Mouse (Mus musculus) MEL (cell line): ENCODE results near the gene Ypel3. TPM values are rescaled to one million over a fixed set of nuclear protein-coding genes. Genes with fewer than 3 reads are reported as not detected.

ENCODE experiments used
- DNase-seq: peaks from one replicate; pipeline ENCODE4 v3.0.0; 2011; ENCODE audit warnings: low read depth, low spot score
- H3K27ac ChIP-seq: 2 replicates; pipeline ENCODE4 v1.5.1; 2012; ENCODE audit warnings: low read depth, mild to moderate bottlenecking, control low read depth, low read length, moderate library complexity; ENCODE audit not compliant: control insufficient read depth
- H3K27me3 ChIP-seq, 2 experiments: fragments of 150-350 bp in 1 of 2; sonication (generic) in 1 of 2; 2 replicates each; pipeline ENCODE4 v1.6.1; 2012; ENCODE audit warnings: low read length in 2 of 2, mild to moderate bottlenecking in 2 of 2, improper control_type of control experiment in 1 of 2, moderate library complexity in 1 of 2; ENCODE audit not compliant: insufficient read depth in 2 of 2, control insufficient read depth in 1 of 2
- H3K36me3 ChIP-seq, 2 experiments: 2 replicates each; pipeline ENCODE4 v1.6.1; 2012 to 2014; ENCODE audit warnings: low read length in 2 of 2, improper control_type of control experiment in 1 of 2, inconsistent platforms in 1 of 2, mild to moderate bottlenecking in 1 of 2; ENCODE audit not compliant: insufficient read depth in 2 of 2, control insufficient read depth in 1 of 2
- H3K4me1 ChIP-seq, 2 experiments: fragments of 150-350 bp in 1 of 2; sonication (generic) in 1 of 2; 2 replicates each; pipeline ENCODE4 v1.6.1; 2012; ENCODE audit warnings: low read length in 2 of 2, improper control_type of control experiment in 1 of 2, mild to moderate bottlenecking in 1 of 2; ENCODE audit not compliant: insufficient read depth in 2 of 2, control insufficient read depth in 1 of 2
- H3K4me3 ChIP-seq, 2 experiments: fragments of 150-350 bp in 1 of 2; sonication (generic) in 1 of 2; 2 replicates each; pipeline ENCODE4 v1.5.1; 2012; ENCODE audit warnings: low read depth in 2 of 2, low read length in 2 of 2, mild to moderate bottlenecking in 2 of 2, moderate library complexity in 2 of 2, control low read depth in 1 of 2, improper control_type of control experiment in 1 of 2; ENCODE audit not compliant: control insufficient read depth in 1 of 2, insufficient read depth in 1 of 2
- H3K79me2 ChIP-seq: 2 replicates; pipeline ENCODE4 v1.6.1; 2012; ENCODE audit warnings: mild to moderate bottlenecking, low read length, moderate library complexity; ENCODE audit not compliant: control insufficient read depth, poor library complexity, insufficient read depth
- H3K9ac ChIP-seq: 2 replicates; pipeline ENCODE4 v1.6.1; 2012; ENCODE audit warnings: low read depth, mild to moderate bottlenecking, control low read depth, low read length, moderate library complexity; ENCODE audit not compliant: control insufficient read depth, poor library complexity, severe bottlenecking
- H3K9me3 ChIP-seq: fragments of 150-350 bp; sonication (generic); replicated peaks from 2 replicates; pipeline ENCODE4 v1.6.1; 2012; ENCODE audit warnings: mild to moderate bottlenecking, low read length, improper control_type of control experiment, moderate library complexity; ENCODE audit not compliant: insufficient read depth
- CHD1 ChIP-seq: IDR thresholded peaks from 2 replicates; pipeline ENCODE4 v1.6.1; 2012; ENCODE audit warnings: low read depth, mild to moderate bottlenecking, inconsistent platforms, low read length, improper control_type of control experiment
- CTCF ChIP-seq, 3 experiments: IDR thresholded peaks in 2 of 3; conservative IDR thresholded peaks in 1 of 3; 2 replicates each; pipeline ENCODE4 v1.5.1; 2011 to 2012; ENCODE audit warnings: low read length in 3 of 3, low read depth in 2 of 3, mild to moderate bottlenecking in 2 of 3, improper control_type of control experiment in 1 of 3, inconsistent platforms in 1 of 3, mixed read lengths in 1 of 3, moderate library complexity in 1 of 3; ENCODE audit not compliant: control insufficient read depth in 1 of 3, insufficient read depth in 1 of 3, poor library complexity in 1 of 3, severe bottlenecking in 1 of 3
- E2F4 ChIP-seq: IDR thresholded peaks from 2 replicates; pipeline ENCODE4 v1.6.1; 2011; ENCODE audit warnings: low read depth, low read length, improper control_type of control experiment, borderline replicate concordance
- ELF1 ChIP-seq: IDR thresholded peaks from 2 replicates; pipeline ENCODE4 v1.6.1; 2014; ENCODE audit warnings: low read depth, mild to moderate bottlenecking, inconsistent platforms, low read length, improper control_type of control experiment, moderate library complexity
- GATA1 ChIP-seq: IDR thresholded peaks from 2 replicates; pipeline ENCODE4 v1.6.1; 2011; ENCODE audit warnings: low read depth, low read length, improper control_type of control experiment
- HCFC1 ChIP-seq: IDR thresholded peaks from 2 replicates; pipeline ENCODE4 v1.6.1; 2012; ENCODE audit warnings: low read depth, mild to moderate bottlenecking, inconsistent platforms, low read length, improper control_type of control experiment, moderate library complexity
- KAT2A ChIP-seq: conservative IDR thresholded peaks from 2 replicates; pipeline ENCODE4 v1.6.1; 2012; ENCODE audit warnings: low read depth, low read length, improper control_type of control experiment, inconsistent platforms
- MAX ChIP-seq: IDR thresholded peaks from 2 replicates; pipeline ENCODE4 v1.6.1; 2011; ENCODE audit warnings: low read length, improper control_type of control experiment
- MEF2A ChIP-seq: IDR thresholded peaks from 2 replicates; pipeline ENCODE4 v1.6.1; 2014; ENCODE audit warnings: low read depth, mild to moderate bottlenecking, inconsistent platforms, low read length, improper control_type of control experiment; ENCODE audit not compliant: poor library complexity, insufficient replicate concordance, severe bottlenecking; ENCODE audit errors: extremely low read depth
- MYB ChIP-seq: IDR thresholded peaks from 2 replicates; pipeline ENCODE4 v1.6.1; 2011; ENCODE audit warnings: mild to moderate bottlenecking, low read depth, low read length, improper control_type of control experiment
- MYC ChIP-seq: IDR thresholded peaks from 2 replicates; pipeline ENCODE4 v1.6.1; 2011; ENCODE audit warnings: low read depth, mild to moderate bottlenecking, low read length, improper control_type of control experiment, moderate library complexity
- NELFE ChIP-seq: IDR thresholded peaks from 2 replicates; pipeline ENCODE4 v1.6.1; 2011; ENCODE audit warnings: low read depth, low read length, improper control_type of control experiment
- POLR2A ChIP-seq, 2 experiments: IDR thresholded peaks; 2 replicates each; pipeline ENCODE4 v1.6.1; 2011 to 2012; ENCODE audit warnings: low read length in 2 of 2, mild to moderate bottlenecking in 2 of 2, control low read depth in 1 of 2, improper control_type of control experiment in 1 of 2, low read depth in 1 of 2, moderate library complexity in 1 of 2; ENCODE audit not compliant: control insufficient read depth in 1 of 2, insufficient read depth in 1 of 2, poor library complexity in 1 of 2
- POLR2AphosphoS5 ChIP-seq: IDR thresholded peaks from 2 replicates; pipeline ENCODE4 v1.6.1; 2012; ENCODE audit warnings: low read depth, borderline replicate concordance, mild to moderate bottlenecking, inconsistent platforms, low read length, moderate library complexity, mixed read lengths
- SIN3A ChIP-seq: IDR thresholded peaks from 2 replicates; pipeline ENCODE4 v1.6.1; 2012; ENCODE audit warnings: low read length, improper control_type of control experiment, inconsistent platforms
- USF1 ChIP-seq: IDR thresholded peaks from 2 replicates; pipeline ENCODE4 v1.6.1; 2014; ENCODE audit warnings: low read depth, mild to moderate bottlenecking, inconsistent platforms, low read length, improper control_type of control experiment, moderate library complexity
- USF2 ChIP-seq, 2 experiments: IDR thresholded peaks; 2 replicates each; pipeline ENCODE4 v1.6.1; 2011 to 2012; ENCODE audit warnings: improper control_type of control experiment in 2 of 2, low read length in 2 of 2, borderline replicate concordance in 1 of 2, inconsistent platforms in 1 of 2, low read depth in 1 of 2, mild to moderate bottlenecking in 1 of 2; ENCODE audit not compliant: insufficient read depth in 1 of 2
- ZC3H11A ChIP-seq: IDR thresholded peaks from 2 replicates; pipeline ENCODE4 v1.6.1; 2012; ENCODE audit warnings: low read depth, mild to moderate bottlenecking, inconsistent platforms, low read length, improper control_type of control experiment
- polyA plus RNA-seq, 2 experiments: library from polyadenylated mRNA; stranded (reverse) in 1 of 2; unstranded in 1 of 2; fragments of >175 nt in 1 of 2; fragments of >200 nt in 1 of 2; gene quantifications; 2 replicates each; pipeline versions ENCODE4 v1.2.1 to v1.2.4; 2012; ENCODE audit warnings: low replicate concordance in 2 of 2, low read depth in 1 of 2; ENCODE audit not compliant: insufficient read length in 2 of 2, insufficient read depth in 1 of 2, missing spikeins in 1 of 2
- total RNA-seq: library from RNA; depleted of rRNA; stranded (reverse); fragments of 300-350 nt; gene quantifications from 2 replicates; pipeline ENCODE4 v1.2.3, GENCODE M21; 2012

The Ypel3 gene
- total and polyA plus RNA-seq, 3 experiments: 2.1 to 12.6 TPM; not detected in 1

- H3K27me3 ChIP-seq: no peaks in the 10 kb centered on the region; a peak in 1 of 4 replicates
- H3K9me3 ChIP-seq: no peaks in the 10 kb centered on the region
- no peaks in the 10 kb centered on the region for H3K4me1 ChIP-seq
- no peaks in the 10 kb centered on the region for H3K36me3 ChIP-seq
- no peak for DNase-seq
- no peaks in the 10 kb centered on the region for H3K79me2 ChIP-seq
- no peak overlapping the region for H3K9ac ChIP-seq
- TF ChIP-seq USF1 (no peak), SIN3A (no peak), POLR2AphosphoS5 (no peak), ZC3H11A (no peak), POLR2A (IDR thresholded peaks at IDR 0.05; ENCODE audit: control insufficient read depth in 1 of 2, insufficient read depth in 1 of 2, low read depth in 1 of 2, low read length in 2 of 2, poor library complexity in 1 of 2) (no peak), MEF2A (no peak), MYB (no peak), CTCF (IDR thresholded peaks at IDR 0.05 in 2 of 3, conservative IDR thresholded peaks at IDR 0.05 in 1 of 3; ENCODE audit: control insufficient read depth in 1 of 3, insufficient read depth in 1 of 3, low read depth in 2 of 3, low read length in 3 of 3, poor library complexity in 1 of 3, severe bottlenecking in 1 of 3) (no peak), MYC (no peak), KAT2A (no peak), MAX (no peak)
- H3K4me3 ChIP-seq: no peak overlapping the region
- no peak overlapping the region for H3K27ac ChIP-seq
Observed at GRCm38 (mm10) chr7:126741964-126742482, 34.7 kb upstream of the Ypel3 start.

- Histone ChIP-seq H3K27ac (no peak overlapping the region), H3K4me1 (no peaks in the 10 kb centered on the region)
- no peak for DNase-seq
- TF ChIP-seq NELFE (no peak), HCFC1 (no peak), CHD1 (no peak), GATA1 (no peak), POLR2AphosphoS5 (no peak), ZC3H11A (no peak), ELF1 (no peak), MEF2A (no peak), USF2 (IDR thresholded peaks at IDR 0.05; ENCODE audit: borderline replicate concordance in 1 of 2, insufficient read depth in 1 of 2, low read depth in 1 of 2, low read length in 2 of 2) (no peak), E2F4 (no peak), MYC (no peak), POLR2A (IDR thresholded peaks at IDR 0.05; ENCODE audit: control insufficient read depth in 1 of 2, insufficient read depth in 1 of 2, low read depth in 1 of 2, low read length in 2 of 2, poor library complexity in 1 of 2) (no peak), KAT2A (no peak)
- TF ChIP-seq, all 39 proteins: peak for 0
- H3K36me3 ChIP-seq: no peaks in the 10 kb centered on the region
- peaks cover 0 to 2% of the 10 kb centered on the region in 2 experiments; a peak in 1 of 4 replicates for H3K27me3 ChIP-seq
- H3K9me3 ChIP-seq: no peaks in the 10 kb centered on the region
- H3K79me2 ChIP-seq: no peaks in the 10 kb centered on the region
- H3K4me3 ChIP-seq: no peak overlapping the region
- H3K9ac ChIP-seq: no peak overlapping the region
Observed at GRCm38 (mm10) chr7:126746066-126746465, 30.7 kb upstream of the Ypel3 start.
